Mouse (Mus musculus): ENCODE data around the gene Pdk1.

Pdk1 gene

GRCm38 (mm10) chr2:71941005-71941720 lies 68.1 kb downstream of the Pdk1 start:
- no peak for DNase-seq

- DNase-seq = no peak
Observed at GRCm38 (mm10) chr2:71941721-71942087, 68.7 kb downstream of the Pdk1 start.

GRCm38 (mm10) chr2:71951212-71951611 lies 78.2 kb downstream of the Pdk1 start:
- DNase-seq = no peak
